Mouse (Mus musculus): ENCODE results near the gene Myo1e.

DNA sequence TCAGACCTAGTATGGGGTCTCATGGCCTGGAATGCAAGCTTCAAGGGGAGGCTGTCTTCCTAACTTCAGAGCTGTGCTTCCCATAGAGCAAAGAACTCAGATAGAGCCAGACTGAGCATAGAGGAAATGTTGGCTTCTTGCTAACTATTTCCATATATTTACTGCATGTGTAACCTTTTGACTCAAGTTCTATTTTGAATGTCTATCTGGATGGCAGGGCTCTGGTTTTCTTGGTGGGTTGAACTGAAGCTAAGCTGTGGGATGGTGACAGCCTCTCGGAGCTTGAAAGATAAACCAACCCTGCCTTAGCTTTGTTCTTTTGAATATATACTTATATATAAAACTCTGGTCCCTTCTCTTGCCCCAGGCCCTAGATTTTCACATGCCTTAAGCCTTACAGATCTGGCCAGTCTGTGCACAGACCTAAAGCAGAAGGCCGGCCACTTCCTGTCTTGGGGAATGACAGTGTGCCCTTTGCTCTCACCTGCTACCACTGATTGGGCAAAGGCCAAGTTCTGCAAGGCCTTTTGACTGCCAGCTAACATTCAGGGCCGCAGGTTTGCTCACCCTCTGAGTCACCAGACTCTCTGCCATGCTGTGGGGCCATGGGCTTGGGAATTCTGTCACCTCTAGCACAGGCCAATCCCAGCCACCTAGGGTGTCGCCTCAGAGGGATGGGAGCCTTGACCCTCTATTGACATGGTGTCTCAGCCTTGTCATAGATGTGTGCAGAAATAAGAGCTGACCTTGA lies 35.1 kb downstream of the Myo1e start:
- TF ChIP-seq CTCF (conservative IDR thresholded peaks at IDR 0.05 in 1 of 2, IDR thresholded peaks at IDR 0.05 in 1 of 2; ENCODE audit: low read depth in 2 of 2, low read length in 2 of 2) (no peak), MXI1 (IDR thresholded peaks at IDR 0.05; ENCODE audit: low read depth, low read length) (no peak), ETS1 (conservative IDR thresholded peaks at IDR 0.05; ENCODE audit: low read depth, low read length) (no peak; the same call in 1 of the 2 replicates), POLR2A (IDR thresholded peaks at IDR 0.05; ENCODE audit: low read depth, low read length) (0 out of 2 replicates have a peak, but pooled peaks have one; percentile 33)
